Mouse (Mus musculus) CH12.LX (cell line): Measurements from ENCODE around the gene Ercc1. TPM values are rescaled to one million over a fixed set of nuclear protein-coding genes. Genes with fewer than 3 reads are reported as not detected.

Experiments used
- DNase-seq: peaks from one replicate; pipeline ENCODE4 v3.0.0-alpha.2; 2013; ENCODE audit errors: extremely low read depth
- H3K27ac ChIP-seq: 2 replicates; pipeline ENCODE4 v1.5.1; 2012; ENCODE audit warnings: low read depth, mild to moderate bottlenecking, control low read depth, moderate library complexity; ENCODE audit not compliant: insufficient read depth
- H3K27me3 ChIP-seq: replicated peaks from 2 replicates; pipeline ENCODE3; 2012; ENCODE audit warnings: inconsistent platforms
- H3K36me3 ChIP-seq, 2 experiments: replicated peaks in 1 of 2; 2 replicates each; pipeline versions ENCODE3 to v1.6.1; 2012; ENCODE audit warnings: inconsistent platforms in 1 of 2, low read length in 1 of 2, mild to moderate bottlenecking in 1 of 2, mixed read lengths in 1 of 2, moderate library complexity in 1 of 2; ENCODE audit not compliant: control insufficient read depth in 1 of 2, insufficient read depth in 1 of 2
- H3K4me1 ChIP-seq, 2 experiments: 2 replicates each; pipeline ENCODE4 v1.6.1; 2012; ENCODE audit warnings: inconsistent platforms in 1 of 2, moderate library complexity in 1 of 2; ENCODE audit not compliant: insufficient read depth in 2 of 2, control insufficient read depth in 1 of 2
- H3K4me2 ChIP-seq: 2 replicates; pipeline ENCODE4 v1.6.1; 2012; ENCODE audit warnings: low read depth, mild to moderate bottlenecking, control low read depth; ENCODE audit not compliant: poor library complexity, insufficient read depth, severe bottlenecking
- H3K4me3 ChIP-seq, 3 experiments: fragments of 150-350 bp in 1 of 3; sonication (generic) in 1 of 3; replicated peaks in 1 of 3; 2 replicates each; pipeline versions ENCODE3 to v1.5.1; 2011 to 2012; ENCODE audit warnings: low read depth in 2 of 3, low read length in 2 of 3, mild to moderate bottlenecking in 2 of 3, moderate library complexity in 2 of 3, control low read depth in 1 of 3, improper control_type of control experiment in 1 of 3, inconsistent platforms in 1 of 3, mixed read lengths in 1 of 3; ENCODE audit not compliant: poor library complexity in 1 of 3
- H3K79me2 ChIP-seq: replicated peaks from 2 replicates; pipeline ENCODE4 v1.6.1; 2012; ENCODE audit warnings: mild to moderate bottlenecking, moderate library complexity; ENCODE audit not compliant: control insufficient read depth, poor library complexity, insufficient read depth, severe bottlenecking; ENCODE audit errors: extremely low read depth
- H3K9ac ChIP-seq: 2 replicates; pipeline ENCODE4 v1.6.1; 2012; ENCODE audit warnings: low read depth, mild to moderate bottlenecking, control low read depth, moderate library complexity; ENCODE audit not compliant: insufficient read depth
- H3K9me3 ChIP-seq: replicated peaks from 2 replicates; pipeline ENCODE3; 2012; ENCODE audit warnings: low read length, inconsistent platforms, mixed read lengths
- BHLHE40 ChIP-seq: IDR thresholded peaks from 2 replicates; pipeline ENCODE4 v1.6.1; 2011; ENCODE audit warnings: mild to moderate bottlenecking, low read depth, low read length, improper control_type of control experiment
- CHD1 ChIP-seq: IDR thresholded peaks from 2 replicates; pipeline ENCODE4 v1.6.1; 2012; ENCODE audit warnings: low read depth, low read length, improper control_type of control experiment, inconsistent platforms
- CHD2 ChIP-seq: IDR thresholded peaks from 2 replicates; pipeline ENCODE4 v1.6.1; 2011; ENCODE audit warnings: low read length, improper control_type of control experiment
- E2F4 ChIP-seq: IDR thresholded peaks from 2 replicates; pipeline ENCODE4 v1.6.1; 2011; ENCODE audit warnings: low read depth, low read length, improper control_type of control experiment; ENCODE audit not compliant: insufficient replicate concordance
- ELF1 ChIP-seq: IDR thresholded peaks from 2 replicates; pipeline ENCODE4 v1.6.1; 2014; ENCODE audit warnings: low read depth, mild to moderate bottlenecking, inconsistent platforms, low read length, improper control_type of control experiment
- GABPA ChIP-seq: IDR thresholded peaks from 2 replicates; pipeline ENCODE4 v1.6.1; 2012; ENCODE audit warnings: low read depth, low read length, improper control_type of control experiment, inconsistent platforms; ENCODE audit not compliant: insufficient replicate concordance
- HCFC1 ChIP-seq: IDR thresholded peaks from 2 replicates; pipeline ENCODE4 v1.6.1; 2012; ENCODE audit warnings: low read depth, mild to moderate bottlenecking, inconsistent platforms, low read length, improper control_type of control experiment
- IRF4 ChIP-seq: IDR thresholded peaks from 2 replicates; pipeline ENCODE4 v1.6.1; 2014; ENCODE audit warnings: low read depth, mild to moderate bottlenecking, inconsistent platforms, low read length, improper control_type of control experiment
- KAT2A ChIP-seq: IDR thresholded peaks from 2 replicates; pipeline ENCODE4 v1.6.1; 2012; ENCODE audit warnings: low read length, improper control_type of control experiment, inconsistent platforms; ENCODE audit not compliant: insufficient replicate concordance
- MAFK ChIP-seq: IDR thresholded peaks from 2 replicates; pipeline ENCODE4 v1.6.1; 2011; ENCODE audit warnings: low read length, improper control_type of control experiment; ENCODE audit not compliant: insufficient replicate concordance
- MAX ChIP-seq: IDR thresholded peaks from 2 replicates; pipeline ENCODE4 v1.6.1; 2011; ENCODE audit warnings: low read length, improper control_type of control experiment
- MAZ ChIP-seq: IDR thresholded peaks from 2 replicates; pipeline ENCODE4 v1.6.1; 2012; ENCODE audit warnings: low read depth, mild to moderate bottlenecking, inconsistent platforms, low read length, improper control_type of control experiment, moderate library complexity
- MEF2A ChIP-seq: IDR thresholded peaks from 2 replicates; pipeline ENCODE4 v1.6.1; 2014; ENCODE audit warnings: low read depth, mild to moderate bottlenecking, inconsistent platforms, low read length, improper control_type of control experiment, borderline replicate concordance
- MXI1 ChIP-seq: IDR thresholded peaks from 2 replicates; pipeline ENCODE4 v1.6.1; 2011; ENCODE audit warnings: mild to moderate bottlenecking, low read depth, low read length, improper control_type of control experiment
- MYC ChIP-seq: IDR thresholded peaks from 2 replicates; pipeline ENCODE4 v1.6.1; 2011; ENCODE audit warnings: low read depth, mild to moderate bottlenecking, improper control_type of control experiment, low read length
- NRF1 ChIP-seq: IDR thresholded peaks from 2 replicates; pipeline ENCODE4 v1.6.1; 2014; ENCODE audit warnings: low read depth, mild to moderate bottlenecking, inconsistent platforms, low read length, improper control_type of control experiment, moderate library complexity
- POLR2A ChIP-seq: IDR thresholded peaks from 2 replicates; pipeline ENCODE4 v1.6.1; 2011; ENCODE audit warnings: low read depth, mild to moderate bottlenecking, improper control_type of control experiment, low read length
- RAD21 ChIP-seq: IDR thresholded peaks from 2 replicates; pipeline ENCODE4 v1.6.1; 2011; ENCODE audit warnings: low read depth, mild to moderate bottlenecking, low read length, improper control_type of control experiment, moderate library complexity
- RCOR1 ChIP-seq: conservative IDR thresholded peaks from 2 replicates; pipeline ENCODE4 v1.6.1; 2012; ENCODE audit warnings: low read depth, mild to moderate bottlenecking, inconsistent platforms, low read length, improper control_type of control experiment
- TCF12 ChIP-seq: IDR thresholded peaks from 2 replicates; pipeline ENCODE4 v1.6.1; 2014; ENCODE audit warnings: low read depth, mild to moderate bottlenecking, inconsistent platforms, low read length, improper control_type of control experiment
- USF1 ChIP-seq: IDR thresholded peaks from 2 replicates; pipeline ENCODE4 v1.6.1; 2014; ENCODE audit warnings: low read depth, mild to moderate bottlenecking, inconsistent platforms, low read length, improper control_type of control experiment
- USF2 ChIP-seq: conservative IDR thresholded peaks from 2 replicates; pipeline ENCODE4 v1.6.1; 2011; ENCODE audit warnings: low read depth, low read length, improper control_type of control experiment
- ZMIZ1 ChIP-seq: IDR thresholded peaks from 2 replicates; pipeline ENCODE4 v1.6.1; 2012; ENCODE audit warnings: low read depth, mild to moderate bottlenecking, inconsistent platforms, low read length, improper control_type of control experiment
- ZNF384 ChIP-seq: IDR thresholded peaks from 2 replicates; pipeline ENCODE4 v1.6.1; 2012; ENCODE audit warnings: low read depth, low read length, improper control_type of control experiment, inconsistent platforms
- dilution Hi-C: fragments of 300-500 bp; cut with MboI; formaldehyde crosslinking; loops from 2 replicates; pipeline ENCODE4 v1.14.3; 2020; ENCODE audit warnings: low sequenced_read_pairs; ENCODE audit not compliant: extremely low pct_unique_long_range_greater_than_20kb, extremely low pct_ligation_motif_present
- in situ Hi-C: fragments of 300-500 bp; cut with MboI; formaldehyde crosslinking; loops from 3 replicates; pipeline ENCODE4 v1.14.3; 2019; ENCODE audit warnings: low sequenced_read_pairs, low pct_ligation_motif_present, low pct_unique_long_range_greater_than_20kb, mixed read lengths
- polyA plus RNA-seq: library from polyadenylated mRNA; unstranded; fragments of >175 nt; gene quantifications from 2 replicates; pipeline ENCODE4 v1.2.1, GENCODE M21; 2012; ENCODE audit warnings: low read depth; ENCODE audit not compliant: insufficient read length
- total RNA-seq, 2 experiments: library from RNA; depleted of rRNA; stranded (reverse); fragments of 300-350 nt in 1 of 2; fragments of >200 nt in 1 of 2; gene quantifications; 2 replicates each; pipeline ENCODE4 v1.2.3; 2012 to 2014

Ercc1 gene
- total and polyA plus RNA-seq, 3 experiments: 26.9 to 28.2 (median 27.7) TPM

DNA sequence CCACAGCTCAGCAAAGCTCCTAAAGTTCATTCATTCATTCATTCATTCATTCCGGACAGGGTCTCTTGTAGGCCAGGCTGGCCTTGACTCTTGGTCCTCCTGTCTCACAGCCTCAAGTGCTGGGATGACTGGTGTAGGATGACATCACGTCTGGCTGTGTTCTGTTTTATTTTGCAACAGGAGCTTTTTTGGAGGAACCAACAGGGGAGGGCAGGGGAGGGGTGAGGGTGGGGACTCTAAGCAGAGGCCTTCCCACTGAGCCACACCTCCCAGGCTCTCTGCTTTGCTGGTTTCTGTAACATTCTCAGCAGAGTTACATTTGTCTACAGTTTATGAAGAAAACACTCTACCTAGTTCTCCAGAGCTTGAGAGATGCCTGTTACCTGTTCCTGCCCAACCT lies 6.5 kb upstream of the Ercc1 start:
- no peak overlapping the region for H3K9ac ChIP-seq
- dilution Hi-C loops: no loop called here
- peaks cover 0 to 3% of the 10 kb centered on the region in 2 experiments for H3K36me3 ChIP-seq
- H3K27me3 ChIP-seq: peaks cover 22% of the 10 kb centered on the region
- peaks cover 13 to 35% of the 10 kb centered on the region in 2 experiments for H3K4me1 ChIP-seq
- H3K79me2 ChIP-seq: no peaks in the 10 kb centered on the region
- no peak overlapping the region for H3K27ac ChIP-seq
- no peak overlapping the region for H3K4me2 ChIP-seq
- H3K9me3 ChIP-seq: no peaks in the 10 kb centered on the region
- TF ChIP-seq GABPA (no peak), ZNF384 (no peak), CHD1 (no peak), RCOR1 (no peak), E2F4 (no peak), USF2 (no peak), HCFC1 (no peak), RAD21 (no peak), MEF2A (no peak), ZMIZ1 (no peak), USF1 (no peak), CHD2 (no peak), NRF1 (no peak), MAX (no peak), IRF4 (no peak), TCF12 (no peak), KAT2A (no peak), MAFK (no peak), MYC (no peak)
- in situ Hi-C loops: no loop called here
- no peak overlapping the region for H3K4me3 ChIP-seq
- DNase-seq: no peak

DNA sequence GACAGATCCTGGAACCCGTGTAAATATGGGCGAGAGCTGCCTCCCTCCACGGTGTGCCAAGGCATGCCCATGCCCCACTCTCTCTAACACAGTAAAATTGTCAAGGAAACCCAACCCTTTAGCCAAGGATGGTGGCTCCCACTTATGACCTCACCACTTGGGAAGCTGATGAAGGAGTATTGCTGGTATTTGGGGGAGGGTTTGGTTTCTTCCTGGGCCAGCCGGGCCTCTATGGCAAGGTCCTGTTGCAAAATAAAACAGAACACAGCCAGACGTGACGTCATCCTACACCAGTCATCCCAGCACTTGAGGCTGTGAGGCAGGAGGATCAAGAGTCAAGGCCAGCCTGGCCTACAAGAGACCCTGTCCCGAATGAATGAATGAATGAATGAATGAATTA lies 6.0 kb upstream of the Ercc1 start:
- dilution Hi-C loops: no loop called here
- H3K4me2 ChIP-seq: no peak overlapping the region
- DNase-seq: no peak
- TF ChIP-seq ELF1: no peak
- TF ChIP-seq MEF2A: no peak
- no peak for TF ChIP-seq USF1
- no peak for TF ChIP-seq BHLHE40
- no peak for TF ChIP-seq POLR2A
- no peak for TF ChIP-seq MXI1
- TF ChIP-seq KAT2A: no peak
- TF ChIP-seq MAZ: no peak
- TF ChIP-seq, all 38 proteins: peak for 0
- Histone ChIP-seq H3K27me3 (peaks cover 22% of the 10 kb centered on the region), H3K79me2 (no peaks in the 10 kb centered on the region), H3K4me1 (peaks cover 13 to 39% of the 10 kb centered on the region in 2 experiments), H3K27ac (no peak overlapping the region), H3K36me3 (peaks cover 0 to 3% of the 10 kb centered on the region in 2 experiments), H3K9ac (no peak overlapping the region), H3K4me3 (no peak overlapping the region), H3K9me3 (no peaks in the 10 kb centered on the region)
- in situ Hi-C loops: no loop called here
